Mouse (Mus musculus) heart, embryonic 16.5 days (tissue): ENCODE results near the gene Hes7. TPM values are rescaled to one million over a fixed set of nuclear protein-coding genes. Genes with fewer than 3 reads are reported as not detected.
A peak's percentile ranks its signal among the peaks of the same experiment; 100 is the strongest.

Source experiments
- ATAC-seq: fragments of 200-750 bp; cut with Nextera tagmentation; replicated peaks from 2 replicates; pipeline ENCODE4 v1.8.0; 2017; ENCODE audit warnings: moderate number of reproducible peaks; ENCODE audit not compliant: insufficient read depth, low FRiP score; ENCODE audit errors: extremely low read depth
- H3K27ac ChIP-seq: fragments of 300-500 bp; sonication (generic); 2 replicates; pipeline ENCODE4 v1.5.1; 2014; ENCODE audit warnings: mild to moderate bottlenecking, low read length, control low read depth, moderate library complexity
- H3K27me3 ChIP-seq: fragments of 300-500 bp; sonication (generic); 2 replicates; pipeline ENCODE4 v1.6.1; 2014; ENCODE audit warnings: low read length, mixed read lengths; ENCODE audit not compliant: control insufficient read depth, insufficient read depth
- H3K36me3 ChIP-seq: fragments of 300-500 bp; sonication (generic); 2 replicates; pipeline ENCODE4 v1.6.1; 2014; ENCODE audit not compliant: control insufficient read depth, insufficient read depth
- H3K4me1 ChIP-seq: fragments of 300-500 bp; sonication (generic); 2 replicates; pipeline ENCODE4 v1.6.1; 2014; ENCODE audit warnings: low read length, mixed read lengths; ENCODE audit not compliant: control insufficient read depth, insufficient read depth
- H3K4me2 ChIP-seq: fragments of 300-500 bp; sonication (generic); 2 replicates; pipeline ENCODE4 v1.6.1; 2014; ENCODE audit warnings: low read depth, mild to moderate bottlenecking, control low read depth, low read length
- H3K4me3 ChIP-seq: fragments of 300-500 bp; sonication (generic); 2 replicates; pipeline ENCODE4 v1.5.1; 2014; ENCODE audit warnings: mild to moderate bottlenecking, control low read depth, low read length
- H3K9ac ChIP-seq: fragments of 300-500 bp; sonication (generic); 2 replicates; pipeline ENCODE4 v1.6.1; 2014; ENCODE audit warnings: low read length, control low read depth
- H3K9me3 ChIP-seq: fragments of 300-500 bp; sonication (generic); replicated peaks from 2 replicates; pipeline ENCODE4 v1.6.1; 2016; ENCODE audit warnings: low read length; ENCODE audit not compliant: control insufficient read depth
- WGBS: fragments of 180-500 bp; shearing (Covaris S2); extraction: QIAGEN DNeasy Blood & Tissue Kit; methylation state at CpG from one replicate; pipeline ENCODE4 v1.1.7; 2014; 5-methylcytosine and 5-hydroxymethylcytosine counted together
- polyA plus RNA-seq: library from polyadenylated mRNA; unstranded; fragments of >200 nt; fragmentation: Nextera tagmentation; extraction: Ambion mirVana; gene quantifications from 2 replicates; pipeline ENCODE4 v1.2.1, GENCODE M21; 2015

Gene Hes7
- polyA plus RNA-seq, 1 experiment from 2014 or later: 0.50 TPM

- no peaks in the 10 kb centered on the region for H3K27me3 ChIP-seq
- H3K9ac ChIP-seq: peak overlapping the region; percentile 81
- no peak for ATAC-seq
- H3K36me3 ChIP-seq: no peaks in the 10 kb centered on the region
- H3K4me2 ChIP-seq: peak overlapping the region; percentile 83
- H3K27ac ChIP-seq: peak overlapping the region; percentile 93
- peak overlapping the region; percentile 72 for H3K4me3 ChIP-seq
- H3K9me3 ChIP-seq: no peaks in the 10 kb centered on the region
- WGBS: 2% methylated on average over 33 of the region's 33 CpGs
- peaks cover 35% of the 10 kb centered on the region for H3K4me1 ChIP-seq
Observed at GRCm38 (mm10) chr11:69121001-69121740, 967 bp downstream of the Hes7 start.

DNA sequence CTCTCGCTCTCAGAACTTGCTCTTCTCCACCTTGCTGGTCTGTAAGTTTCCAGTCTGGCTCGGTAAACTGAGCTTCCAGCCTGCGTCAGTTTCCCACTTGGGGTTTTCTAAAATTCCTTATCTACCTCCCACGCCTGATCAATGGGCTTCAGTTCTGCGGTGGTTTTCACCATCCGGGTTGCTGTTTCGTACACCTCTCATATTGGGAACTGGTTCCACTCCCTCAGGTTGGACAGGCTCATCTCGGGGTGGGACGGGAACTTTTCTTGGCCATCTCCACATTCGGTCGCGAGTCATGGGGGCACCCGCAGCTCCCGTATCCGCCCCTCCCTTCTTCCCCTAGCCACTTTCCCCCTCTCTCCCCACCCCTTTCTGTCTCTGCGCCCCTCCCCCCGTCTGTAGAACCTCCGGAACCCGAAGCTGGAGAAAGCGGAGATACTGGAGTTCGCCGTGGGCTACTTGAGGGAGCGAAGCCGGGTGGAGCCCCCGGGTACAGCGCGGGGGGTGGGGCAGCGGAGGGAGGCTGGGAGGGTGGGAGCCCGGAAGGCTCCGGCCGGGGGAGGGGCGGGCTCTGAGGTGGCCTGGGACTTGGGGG is 1.6 kb downstream of the Hes7 start:
- peak overlapping the region; percentile 72 for H3K4me3 ChIP-seq
- ATAC-seq: no peak
- no peaks in the 10 kb centered on the region for H3K9me3 ChIP-seq
- peak overlapping the region; percentile 83 for H3K4me2 ChIP-seq
- peak overlapping the region; percentile 81 for H3K9ac ChIP-seq
- WGBS: 1% methylated on average over 31 of the region's 32 CpGs
- H3K4me1 ChIP-seq: peaks cover 39% of the 10 kb centered on the region
- no peaks in the 10 kb centered on the region for H3K36me3 ChIP-seq
- H3K27me3 ChIP-seq: no peaks in the 10 kb centered on the region
- H3K27ac ChIP-seq: peak overlapping the region; percentile 93

DNA sequence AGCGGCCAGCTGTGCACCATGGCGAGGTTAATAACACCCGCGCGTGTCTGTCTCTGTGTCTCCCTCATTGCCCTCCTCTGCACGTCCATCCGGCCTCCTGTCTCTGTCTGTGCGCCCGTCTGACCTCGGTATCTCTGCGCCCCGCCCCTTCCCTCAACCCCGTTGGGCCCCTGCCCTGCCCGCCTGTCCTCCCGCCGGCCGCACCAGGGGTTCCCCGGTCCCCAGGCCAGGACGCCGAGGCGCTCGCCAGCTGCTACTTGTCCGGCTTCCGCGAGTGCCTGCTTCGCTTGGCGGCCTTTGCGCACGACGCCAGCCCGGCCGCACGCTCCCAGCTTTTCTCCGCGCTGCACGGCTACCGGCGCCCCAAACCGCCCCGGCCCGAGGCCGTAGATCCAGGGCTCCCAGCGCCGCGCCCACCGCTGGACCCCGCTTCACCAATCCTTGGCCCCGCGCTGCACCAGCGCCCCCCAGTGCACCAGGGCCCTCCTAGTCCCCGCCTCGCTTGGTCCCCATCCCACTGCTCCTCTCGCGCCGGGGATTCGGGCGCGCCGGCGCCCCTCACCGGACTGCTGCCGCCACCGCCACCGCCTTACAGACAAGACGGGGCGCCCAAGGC is 2.2 kb downstream of the Hes7 start, which contains the start of gene 9130213A22Rik:
9130213A22Rik (minus strand) TSS at position 254 of the 616 bp plus-strand sequence.
- H3K9me3 ChIP-seq: no peaks in the 10 kb centered on the region
- peak within 1 kb of the TSS; percentile 72 for H3K4me3 ChIP-seq
- WGBS: under 1% methylated on average over 62 of the region's 66 CpGs
- peak within 1 kb of the TSS; percentile 83 for H3K4me2 ChIP-seq
- ATAC-seq: peak; percentile 77
- H3K27me3 ChIP-seq: no peaks in the 10 kb centered on the region
- H3K36me3 ChIP-seq: no peaks in the 10 kb centered on the region
- H3K27ac ChIP-seq: peak within 1 kb of the TSS; percentile 93
- peak within 1 kb of the TSS; percentile 81 for H3K9ac ChIP-seq
- peaks cover 36% of the 10 kb centered on the region for H3K4me1 ChIP-seq

- under 1% methylated on average over 29 of the region's 29 CpGs for WGBS
- Histone ChIP-seq H3K27ac (peak overlapping the region; percentile 93), H3K27me3 (no peaks in the 10 kb centered on the region), H3K4me1 (peaks cover 35% of the 10 kb centered on the region), H3K9me3 (no peaks in the 10 kb centered on the region), H3K4me2 (peak overlapping the region; percentile 83), H3K4me3 (peak overlapping the region; percentile 72), H3K36me3 (no peaks in the 10 kb centered on the region), H3K9ac (peak overlapping the region; percentile 81)
- peak; percentile 0; the same call in 1 of the 2 replicates for ATAC-seq
Observed at GRCm38 (mm10) chr11:69123056-69123692, 3.0 kb downstream of the Hes7 start.

GRCm38 (mm10) chr11:69123693-69124497 is 3.7 kb downstream of the Hes7 start:
- H3K4me2 ChIP-seq: peak overlapping the region; percentile 83
- peak overlapping the region; percentile 78 for H3K9ac ChIP-seq
- no peaks in the 10 kb centered on the region for H3K36me3 ChIP-seq
- H3K27ac ChIP-seq: peak overlapping the region; percentile 93
- peaks cover 34% of the 10 kb centered on the region for H3K4me1 ChIP-seq
- H3K27me3 ChIP-seq: no peaks in the 10 kb centered on the region
- WGBS: under 1% methylated on average over 31 of the region's 31 CpGs
- no peaks in the 10 kb centered on the region for H3K9me3 ChIP-seq
- peak overlapping the region; percentile 72 for H3K4me3 ChIP-seq
- peak; percentile 47 for ATAC-seq

GRCm38 (mm10) chr11:69124498-69124847 is 4.3 kb downstream of the Hes7 start:
- Histone ChIP-seq H3K9me3 (no peaks in the 10 kb centered on the region), H3K27ac (no peak overlapping the region), H3K4me2 (peak overlapping the region; percentile 83), H3K9ac (no peak overlapping the region), H3K36me3 (no peaks in the 10 kb centered on the region), H3K4me1 (peaks cover 29% of the 10 kb centered on the region), H3K27me3 (no peaks in the 10 kb centered on the region), H3K4me3 (peak overlapping the region; percentile 72)
- no peak; the same call in 1 of the 2 replicates for ATAC-seq
- under 1% methylated on average over 3 of the region's 3 CpGs for WGBS

DNA sequence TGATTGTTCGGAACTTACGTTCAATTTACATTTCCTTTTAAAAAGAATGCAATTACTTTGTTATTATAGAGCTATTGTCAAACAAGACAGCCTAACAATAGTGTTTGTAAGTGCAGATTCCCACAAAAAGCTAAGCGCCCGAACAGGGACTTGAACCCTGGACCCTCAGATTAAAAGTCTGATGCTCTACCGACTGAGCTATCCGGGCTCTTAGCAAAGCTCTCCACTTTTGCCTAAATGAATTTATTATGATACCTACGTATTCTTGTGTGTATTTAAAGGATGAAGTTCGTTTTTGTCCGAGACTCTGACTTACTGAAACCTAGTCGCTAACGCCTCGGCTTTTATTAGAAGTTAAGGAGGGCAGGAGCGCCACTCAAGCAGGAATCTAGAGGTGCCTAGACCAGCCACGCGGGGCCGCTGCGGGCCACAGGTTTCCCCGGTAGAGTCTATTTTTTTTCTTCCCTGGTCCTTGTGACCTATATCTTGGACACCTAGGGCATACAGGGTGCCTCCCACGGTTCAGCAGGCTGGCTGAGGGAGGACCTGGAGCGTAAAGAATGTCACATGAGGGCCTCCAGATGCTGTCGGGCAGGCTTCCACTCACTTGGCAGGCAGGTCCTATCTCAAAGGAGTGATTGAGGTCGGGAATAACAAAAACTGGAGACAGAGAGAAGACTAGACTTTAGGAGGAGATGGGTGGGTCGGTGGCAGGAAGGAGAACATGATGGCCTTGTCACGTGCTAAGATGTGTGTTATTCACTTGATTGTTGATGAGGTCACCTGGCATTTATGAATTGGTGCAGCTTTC is 5.0 kb downstream of the Hes7 start:
- Histone ChIP-seq H3K4me2 (peak overlapping the region; percentile 95), H3K9ac (peak overlapping the region; percentile 75), H3K4me1 (peaks cover 23% of the 10 kb centered on the region), H3K27ac (peak overlapping the region; percentile 87), H3K27me3 (no peaks in the 10 kb centered on the region), H3K36me3 (no peaks in the 10 kb centered on the region), H3K9me3 (no peaks in the 10 kb centered on the region), H3K4me3 (peak overlapping the region; percentile 71)
- WGBS: under 1% methylated on average over 24 of the region's 24 CpGs
- ATAC-seq: peak; percentile 1; the same call in 1 of the 2 replicates

- Histone ChIP-seq H3K27me3 (no peaks in the 10 kb centered on the region), H3K4me1 (peaks cover 19% of the 10 kb centered on the region), H3K4me2 (peak within 1 kb of the TSS; percentile 95), H3K27ac (peak within 1 kb of the TSS; percentile 87), H3K36me3 (no peaks in the 10 kb centered on the region), H3K9ac (peak within 1 kb of the TSS; percentile 75), H3K4me3 (peak within 1 kb of the TSS; percentile 71), H3K9me3 (no peaks in the 10 kb centered on the region)
- ATAC-seq: no peak
- WGBS: 3% methylated on average over 3 of the region's 3 CpGs
Observed at GRCm38 (mm10) chr11:69125852-69125918, 5.5 kb downstream of the Hes7 start, which contains the start of gene Aloxe3. Gene Aloxe3, plus strand, starts transcription at chr11:69125896.
